Mouse (Mus musculus) stomach, postnatal 0 days (tissue): ENCODE data around the gene Zfp672. TPM values are rescaled to one million over a fixed set of nuclear protein-coding genes. Genes with fewer than 3 reads are reported as not detected.
"Not testable (repeated sequence)": the region's sequence is repeated elsewhere in the genome, so short reads cannot be mapped to it uniquely, and the experiment has no call there.

Source experiments
- ATAC-seq: fragments of 200-750 bp; cut with Nextera tagmentation; 2 replicates; pipeline ENCODE4 v1.8.0; 2017; ENCODE audit not compliant: low FRiP score, low TSS enrichment
- DNase-seq: peaks from one replicate; pipeline ENCODE4 v3.0.0-alpha.2; 2016; ENCODE audit warnings: low spot score
- H3K27ac ChIP-seq: fragments of 300-500 bp; sonication (generic); replicated peaks from 2 replicates; pipeline ENCODE4 v1.5.1; 2014; ENCODE audit warnings: mild to moderate bottlenecking, control low read depth
- H3K27me3 ChIP-seq: fragments of 300-500 bp; sonication (generic); 2 replicates; pipeline ENCODE4 v1.6.1; 2014; ENCODE audit warnings: low read length; ENCODE audit not compliant: control insufficient read depth, insufficient read depth
- H3K36me3 ChIP-seq: fragments of 300-500 bp; sonication (generic); 2 replicates; pipeline ENCODE4 v1.6.1; 2014; ENCODE audit warnings: low read length, mixed read lengths; ENCODE audit not compliant: control insufficient read depth, insufficient read depth
- H3K4me1 ChIP-seq: fragments of 300-500 bp; sonication (generic); replicated peaks from 2 replicates; pipeline ENCODE4 v1.6.1; 2014; ENCODE audit warnings: antibody characterized with exemption; ENCODE audit not compliant: control insufficient read depth, insufficient read depth
- H3K4me2 ChIP-seq: fragments of 300-500 bp; sonication (generic); replicated peaks from 2 replicates; pipeline ENCODE4 v1.6.1; 2014; ENCODE audit warnings: low read depth, mild to moderate bottlenecking, control low read depth, moderate library complexity
- H3K4me3 ChIP-seq: fragments of 300-500 bp; sonication (generic); 2 replicates; pipeline ENCODE4 v1.5.1; 2014; ENCODE audit warnings: low read depth, low read length, control low read depth
- H3K9ac ChIP-seq: fragments of 300-500 bp; sonication (generic); 2 replicates; pipeline ENCODE4 v1.6.1; 2014; ENCODE audit warnings: mild to moderate bottlenecking, low read length, control low read depth, mixed read lengths
- H3K9me3 ChIP-seq: fragments of 300-500 bp; sonication (generic); 2 replicates; pipeline ENCODE4 v1.6.1; 2016; ENCODE audit warnings: low read length; ENCODE audit not compliant: control insufficient read depth
- CTCF ChIP-seq: IDR thresholded peaks from 2 replicates; pipeline ENCODE4 v1.5.1; 2016; ENCODE audit warnings: antibody characterized with exemption, low read depth, mild to moderate bottlenecking, moderate library complexity
- EP300 ChIP-seq: optimal IDR thresholded peaks from 2 replicates; pipeline ENCODE3; 2016; ENCODE audit warnings: antibody characterized with exemption
- WGBS: fragments of 180-500 bp; shearing (Covaris S2); extraction: QIAGEN DNeasy Blood & Tissue Kit; methylation state at CpG from one replicate; pipeline ENCODE4 v1.1.7; 2014; 5-methylcytosine and 5-hydroxymethylcytosine counted together
- polyA plus RNA-seq: library from polyadenylated mRNA; unstranded; fragments of >200 nt; fragmentation: Nextera tagmentation; extraction: Ambion mirVana; gene quantifications from 2 replicates; pipeline ENCODE4 v1.2.1, GENCODE M21; 2015

Gene Zfp672
- polyA plus RNA-seq, 1 experiment from 2014 or later: 78.4 TPM

GRCm38 (mm10) chr11:58308661-58309060 lies 21.5 kb downstream of the Zfp672 start:
- H3K9me3 ChIP-seq: no peaks in the 10 kb centered on the region
- no peaks in the 10 kb centered on the region; the same call in 1 of the 2 replicates for H3K36me3 ChIP-seq
- H3K4me3 ChIP-seq: no peak overlapping the region
- no peak for DNase-seq
- no peaks in the 10 kb centered on the region for H3K27me3 ChIP-seq
- TF ChIP-seq EP300 (no peak), CTCF (no peak)
- H3K27ac ChIP-seq: no peak overlapping the region
- no peaks in the 10 kb centered on the region for H3K4me1 ChIP-seq
- 89% methylated on average over 9 of the region's 9 CpGs for WGBS
- H3K4me2 ChIP-seq: no peak overlapping the region
- no peak overlapping the region for H3K9ac ChIP-seq
- no peak for ATAC-seq

DNA sequence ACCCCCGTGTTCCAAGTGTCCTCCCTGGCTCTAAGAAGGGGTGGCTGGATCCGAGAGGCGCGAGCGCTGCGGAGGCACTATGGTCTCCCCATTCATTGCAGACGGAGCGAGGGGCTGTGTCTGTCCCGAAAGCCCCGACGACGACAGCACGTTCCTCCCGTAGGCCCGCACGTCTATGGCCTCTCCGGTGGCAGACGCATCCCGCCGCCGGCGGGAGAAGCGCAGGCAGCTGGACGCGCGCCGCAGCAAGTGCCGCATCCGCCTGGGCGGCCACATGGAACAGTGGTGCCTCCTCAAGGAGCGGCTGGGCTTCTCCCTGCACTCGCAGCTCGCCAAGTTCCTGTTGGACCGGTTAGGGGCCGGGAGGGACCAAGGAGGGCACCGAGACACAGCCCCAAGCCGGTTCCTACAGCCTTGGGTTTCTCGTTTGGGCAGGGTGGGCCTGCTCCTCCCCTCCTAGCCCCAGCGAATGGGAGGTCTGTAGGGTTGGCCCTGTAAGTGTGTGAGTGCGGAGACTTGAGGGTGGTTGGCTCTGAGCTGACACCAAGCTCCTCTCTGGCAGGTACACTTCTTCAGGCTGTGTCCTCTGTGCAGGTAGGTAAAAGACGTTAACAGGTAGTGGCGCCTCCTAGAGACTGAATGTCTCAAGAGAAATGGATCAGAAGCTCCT lies 22.6 kb downstream of the Zfp672 start:
- peak overlapping the region; percentile 90 for H3K27ac ChIP-seq
- H3K36me3 ChIP-seq: no peaks in the 10 kb centered on the region; the same call in 1 of the 2 replicates
- TF ChIP-seq EP300: peak; percentile 79
- TF ChIP-seq CTCF: peak; percentile 49
- no peaks in the 10 kb centered on the region for H3K27me3 ChIP-seq
- no peaks in the 10 kb centered on the region for H3K4me1 ChIP-seq
- peak; percentile 94 for ATAC-seq
- H3K4me2 ChIP-seq: peak overlapping the region; percentile 70
- 1% methylated on average over 40 of the region's 42 CpGs for WGBS
- DNase-seq: peak; percentile 93
- H3K4me3 ChIP-seq: peak overlapping the region; percentile 42
- peak overlapping the region; percentile 63 for H3K9ac ChIP-seq
- no peaks in the 10 kb centered on the region for H3K9me3 ChIP-seq

- H3K4me2 ChIP-seq: peak within 1 kb of the TSS; percentile 70
- H3K4me3 ChIP-seq: peak within 1 kb of the TSS; percentile 42
- ATAC-seq (peak; percentile 60), DNase-seq (peak; percentile 95)
- TF ChIP-seq EP300 (no peak), CTCF (0 out of 2 replicates have a peak, but pooled peaks have one; percentile 12)
- no peaks in the 10 kb centered on the region for H3K4me1 ChIP-seq
- peak within 1 kb of the TSS; percentile 90 for H3K27ac ChIP-seq
- H3K9me3 ChIP-seq: no peaks in the 10 kb centered on the region
- no peaks in the 10 kb centered on the region for H3K27me3 ChIP-seq
- H3K36me3 ChIP-seq: no peaks in the 10 kb centered on the region; the same call in 1 of the 2 replicates
- WGBS: 1% methylated on average over 33 of the region's 34 CpGs
- H3K9ac ChIP-seq: peak within 1 kb of the TSS; percentile 63
These were observed 23.3 kb downstream of the Zfp672 start, which contains the start of gene Zfp692 for GRCm38 (mm10) chr11:58306860-58307308. Gene Zfp692, plus strand, starts transcription at chr11:58307069.

DNA sequence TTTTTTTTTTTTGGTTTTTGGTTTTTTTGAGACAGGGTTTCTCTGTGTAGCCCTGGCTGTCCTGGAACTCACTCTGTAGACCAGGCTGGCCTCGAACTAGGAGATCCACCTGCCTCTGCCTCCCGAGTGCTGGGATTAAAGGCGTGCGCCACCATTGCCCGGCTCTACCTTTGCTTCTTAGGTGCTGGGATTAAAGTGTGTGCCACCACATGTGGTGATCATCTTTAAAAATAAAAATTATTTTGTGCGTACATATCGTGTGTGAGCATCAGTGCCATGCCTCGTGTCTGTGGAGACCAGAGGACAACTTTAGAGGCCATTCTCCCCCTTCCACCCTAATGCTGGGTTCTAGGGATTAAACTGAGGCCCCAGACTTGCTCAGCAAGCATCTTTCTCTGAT lies 24.8 kb downstream of the Zfp672 start:
- WGBS: 91% methylated on average over 8 of the region's 8 CpGs
- not testable (repeated sequence) for H3K9me3 ChIP-seq, H3K9ac ChIP-seq, ATAC-seq, H3K27ac ChIP-seq, H3K36me3 ChIP-seq, H3K4me2 ChIP-seq, H3K4me1 ChIP-seq, H3K27me3 ChIP-seq, DNase-seq, H3K4me3 ChIP-seq

- no peak for TF ChIP-seq CTCF
- no peak for TF ChIP-seq EP300
- Histone ChIP-seq H3K27me3 (no peaks in the 10 kb centered on the region), H3K36me3 (no peaks in the 10 kb centered on the region), H3K4me3 (no peak overlapping the region), H3K27ac (no peak overlapping the region), H3K4me2 (no peak overlapping the region; the same call in 1 of the 2 replicates), H3K4me1 (no peaks in the 10 kb centered on the region), H3K9me3 (no peaks in the 10 kb centered on the region), H3K9ac (no peak overlapping the region)
- DNase-seq (no peak), ATAC-seq (no peak)
- 21% methylated on average over 7 of the region's 7 CpGs for WGBS
These were observed 26.5 kb downstream of the Zfp672 start for GRCm38 (mm10) chr11:58303594-58303993.

DNA sequence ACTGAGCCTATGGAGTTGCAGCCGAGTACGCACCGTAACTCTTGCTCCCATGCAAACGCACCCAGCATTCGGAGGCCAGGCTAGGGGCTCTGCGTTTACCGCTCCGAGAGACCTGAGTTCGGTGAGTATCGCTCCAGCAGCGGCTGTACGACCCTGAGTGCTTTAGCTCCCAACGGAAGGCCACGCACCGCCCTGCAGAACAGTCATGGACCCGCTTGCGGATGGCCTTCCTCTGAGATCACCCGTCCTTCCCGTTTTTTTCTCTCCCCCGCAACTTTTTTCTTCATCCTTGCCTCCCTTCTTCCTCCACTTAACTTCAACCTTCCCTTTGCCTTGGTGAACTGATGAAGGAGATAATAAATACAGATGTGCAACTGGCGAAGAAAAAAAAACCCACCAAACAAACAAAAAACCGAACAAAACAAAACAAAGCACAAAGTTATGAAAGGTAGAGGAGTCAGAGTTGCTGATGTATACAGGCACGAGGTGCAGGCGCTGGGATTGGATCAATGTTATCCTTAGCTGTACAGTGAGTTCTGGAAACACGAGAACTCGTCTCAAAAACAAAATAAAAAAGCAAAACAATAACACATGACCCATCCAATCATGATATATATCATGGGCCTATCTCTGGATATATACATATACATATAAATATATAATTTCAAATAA lies 27.2 kb downstream of the Zfp672 start:
- no peaks in the 10 kb centered on the region for H3K9me3 ChIP-seq
- no peaks in the 10 kb centered on the region for H3K27me3 ChIP-seq
- peak overlapping the region; percentile 67 for H3K9ac ChIP-seq
- H3K4me3 ChIP-seq: peak overlapping the region; percentile 57
- 1% methylated on average over 26 of the region's 26 CpGs for WGBS
- ATAC-seq: peak; percentile 6; the same call in 1 of the 2 replicates
- H3K4me2 ChIP-seq: peak overlapping the region; percentile 71
- no peaks in the 10 kb centered on the region for H3K36me3 ChIP-seq
- TF ChIP-seq EP300 (no peak), CTCF (no peak)
- H3K4me1 ChIP-seq: no peaks in the 10 kb centered on the region
- no peak for DNase-seq
- peak overlapping the region; percentile 93 for H3K27ac ChIP-seq
